Mouse (Mus musculus) hindbrain, embryonic 13.5 days (tissue): ENCODE measurements around the gene Ehf. TPM values are rescaled to one million over a fixed set of nuclear protein-coding genes. Genes with fewer than 3 reads are reported as not detected.

Experiments
- ATAC-seq: fragments of 200-750 bp; cut with Nextera tagmentation; 2 replicates; pipeline ENCODE4 v1.8.0; 2017; ENCODE audit warnings: moderate TSS enrichment; ENCODE audit not compliant: low FRiP score
- H3K27ac ChIP-seq: fragments of 300-500 bp; sonication (generic); 2 replicates; pipeline ENCODE4 v1.5.1; 2015; ENCODE audit warnings: inconsistent platforms, mild to moderate bottlenecking, moderate library complexity
- H3K27me3 ChIP-seq: fragments of 300-500 bp; sonication (generic); 2 replicates; pipeline ENCODE4 v1.6.1; 2015; ENCODE audit warnings: mild to moderate bottlenecking, inconsistent platforms
- H3K36me3 ChIP-seq: fragments of 300-500 bp; sonication (generic); 2 replicates; pipeline ENCODE4 v1.6.1; 2015; ENCODE audit warnings: mild to moderate bottlenecking, inconsistent platforms
- H3K4me1 ChIP-seq: fragments of 300-500 bp; sonication (generic); replicated peaks from 2 replicates; pipeline ENCODE4 v1.6.1; 2015; ENCODE audit warnings: inconsistent platforms
- H3K4me2 ChIP-seq: fragments of 300-500 bp; sonication (generic); 2 replicates; pipeline ENCODE4 v1.6.1; 2015; ENCODE audit warnings: inconsistent platforms, mild to moderate bottlenecking, moderate library complexity
- H3K4me3 ChIP-seq: fragments of 300-500 bp; sonication (generic); 2 replicates; pipeline ENCODE4 v1.5.1; 2015; ENCODE audit warnings: mild to moderate bottlenecking, inconsistent platforms
- H3K9ac ChIP-seq: fragments of 300-500 bp; sonication (generic); 2 replicates; pipeline ENCODE4 v1.6.1; 2015; ENCODE audit warnings: mild to moderate bottlenecking, inconsistent platforms
- H3K9me3 ChIP-seq: fragments of 300-500 bp; sonication (generic); 2 replicates; pipeline ENCODE4 v1.6.1; 2016; ENCODE audit warnings: inconsistent platforms
- WGBS: fragments of 180-500 bp; shearing (Covaris S2); methylation state at CpG from one replicate; pipeline ENCODE4 v1.1.7; 2015; 5-methylcytosine and 5-hydroxymethylcytosine counted together
- polyA plus RNA-seq: library from polyadenylated mRNA; unstranded; fragments of >200 nt; fragmentation: Nextera tagmentation; extraction: Ambion mirVana; gene quantifications from 2 replicates; pipeline ENCODE4 v1.2.1, GENCODE M21; 2015

Gene Ehf
- polyA plus RNA-seq, 1 experiment from 2014 or later: 0.13 TPM

DNA sequence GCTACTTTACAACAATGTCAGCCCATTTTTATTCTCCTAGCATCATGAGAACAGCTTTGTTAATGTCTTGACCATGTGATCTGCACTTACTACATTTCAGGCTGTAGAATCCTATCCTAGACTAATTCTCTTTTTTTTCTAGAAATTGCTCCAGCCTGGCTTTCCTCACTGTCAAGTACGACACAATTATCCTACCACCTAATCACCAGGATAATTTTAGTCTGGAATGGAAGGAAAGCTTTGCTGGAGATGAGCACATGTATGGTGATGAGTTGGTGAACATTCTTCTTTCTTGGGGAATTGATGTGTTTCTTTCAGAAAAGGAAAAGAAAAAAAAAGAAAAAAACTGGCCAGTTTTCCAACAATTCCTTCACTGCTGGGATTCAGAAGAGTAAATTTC lies 28.8 kb downstream of the Ehf start:
- ATAC-seq: no peak
- 93% methylated on average over 1 of the region's 1 CpGs for WGBS

DNA sequence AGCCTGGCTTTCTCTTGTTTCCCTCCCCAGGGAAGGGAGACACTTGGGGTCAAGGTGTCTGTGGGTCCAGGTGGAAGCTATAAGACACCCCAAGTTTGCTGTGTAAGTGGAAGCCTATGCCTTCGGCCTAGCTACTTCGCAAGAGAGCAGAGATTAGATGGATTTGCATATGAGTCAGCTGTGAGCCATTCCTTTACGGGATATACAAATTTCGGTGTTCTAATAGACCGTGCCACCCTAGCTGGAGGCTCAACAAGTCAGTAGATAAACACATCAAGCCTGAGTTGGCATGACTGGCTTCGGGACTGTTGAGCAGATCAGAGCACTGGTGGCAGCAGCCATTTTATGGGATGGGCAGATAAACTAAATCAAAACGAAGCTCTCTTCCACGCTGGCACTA lies 31.6 kb downstream of the Ehf start:
- H3K4me2 ChIP-seq: no peak overlapping the region
- no peaks in the 10 kb centered on the region for H3K4me1 ChIP-seq
- ATAC-seq: no peak
- no peak overlapping the region for H3K4me3 ChIP-seq
- H3K36me3 ChIP-seq: no peaks in the 10 kb centered on the region
- H3K27ac ChIP-seq: no peak overlapping the region
- no peak overlapping the region for H3K9ac ChIP-seq
- no peaks in the 10 kb centered on the region for H3K27me3 ChIP-seq
- 88% methylated on average over 8 of the region's 8 CpGs for WGBS
- H3K9me3 ChIP-seq: no peaks in the 10 kb centered on the region

More for the DNA sequence above, 28.8 kb downstream of the Ehf start:
- Histone ChIP-seq H3K27ac (no peak overlapping the region), H3K9ac (no peak overlapping the region), H3K4me3 (no peak overlapping the region), H3K9me3 (no peaks in the 10 kb centered on the region), H3K27me3 (no peaks in the 10 kb centered on the region), H3K4me1 (no peaks in the 10 kb centered on the region), H3K4me2 (no peak overlapping the region), H3K36me3 (no peaks in the 10 kb centered on the region)

DNA sequence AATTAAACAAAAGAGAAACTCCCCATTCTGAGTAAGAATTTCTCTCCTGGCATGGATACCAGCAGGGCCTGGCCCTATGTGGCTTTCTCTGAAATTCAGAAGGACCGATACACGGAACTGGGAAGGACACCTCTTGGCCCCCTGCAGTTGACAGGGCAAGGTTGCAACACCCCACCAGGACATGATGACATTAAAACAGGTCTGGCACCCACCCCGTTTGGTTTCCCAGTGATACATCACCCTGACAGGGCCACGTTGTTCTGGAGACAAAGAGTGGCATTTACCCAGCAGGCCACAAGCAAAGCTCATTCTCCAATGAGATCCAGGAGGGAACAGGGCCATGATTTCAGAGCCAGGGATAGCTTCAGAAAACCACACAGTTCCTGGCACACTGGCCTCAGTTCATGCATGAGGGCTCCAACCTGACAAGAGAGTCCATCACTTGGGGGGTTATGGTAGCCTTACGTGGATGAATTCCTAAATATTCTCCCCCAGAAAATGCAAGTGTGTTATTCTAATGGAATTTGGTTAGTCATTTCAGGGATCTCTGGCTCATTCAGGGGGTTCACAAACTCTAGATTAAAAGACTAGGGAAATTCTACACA lies 32.4 kb downstream of the Ehf start:
- Histone ChIP-seq H3K4me1 (no peaks in the 10 kb centered on the region), H3K4me2 (no peak overlapping the region), H3K27me3 (no peaks in the 10 kb centered on the region), H3K27ac (no peak overlapping the region), H3K36me3 (no peaks in the 10 kb centered on the region), H3K9me3 (no peaks in the 10 kb centered on the region), H3K9ac (no peak overlapping the region), H3K4me3 (no peak overlapping the region)
- 70% methylated on average over 5 of the region's 5 CpGs for WGBS
- no peak for ATAC-seq

DNA sequence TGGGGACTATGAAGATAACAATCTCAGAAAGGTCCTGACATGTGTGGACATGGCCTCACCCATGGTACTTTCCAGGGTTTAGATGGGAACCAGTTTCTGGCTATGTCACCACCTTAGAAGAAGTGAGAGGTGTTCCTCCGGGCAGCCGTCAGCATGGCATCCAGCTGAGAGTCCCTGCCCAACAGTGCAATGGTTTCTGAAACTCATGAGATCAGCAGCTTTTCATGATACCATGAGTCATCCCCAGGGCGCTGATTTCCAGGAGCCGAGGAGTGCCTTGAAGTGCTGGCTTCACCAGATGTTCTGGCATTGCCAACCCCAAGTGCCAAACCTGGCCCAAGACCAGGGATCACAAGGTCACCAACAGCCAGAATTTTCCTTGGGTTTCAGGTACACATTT lies 64.0 kb downstream of the Ehf start:
- no peak overlapping the region for H3K4me2 ChIP-seq
- H3K27ac ChIP-seq: no peak overlapping the region
- no peak for ATAC-seq
- H3K9ac ChIP-seq: no peak overlapping the region
- WGBS: 91% methylated on average over 4 of the region's 4 CpGs
- no peaks in the 10 kb centered on the region for H3K36me3 ChIP-seq
- no peaks in the 10 kb centered on the region for H3K9me3 ChIP-seq
- no peaks in the 10 kb centered on the region for H3K27me3 ChIP-seq
- H3K4me3 ChIP-seq: no peak overlapping the region
- no peaks in the 10 kb centered on the region for H3K4me1 ChIP-seq

DNA sequence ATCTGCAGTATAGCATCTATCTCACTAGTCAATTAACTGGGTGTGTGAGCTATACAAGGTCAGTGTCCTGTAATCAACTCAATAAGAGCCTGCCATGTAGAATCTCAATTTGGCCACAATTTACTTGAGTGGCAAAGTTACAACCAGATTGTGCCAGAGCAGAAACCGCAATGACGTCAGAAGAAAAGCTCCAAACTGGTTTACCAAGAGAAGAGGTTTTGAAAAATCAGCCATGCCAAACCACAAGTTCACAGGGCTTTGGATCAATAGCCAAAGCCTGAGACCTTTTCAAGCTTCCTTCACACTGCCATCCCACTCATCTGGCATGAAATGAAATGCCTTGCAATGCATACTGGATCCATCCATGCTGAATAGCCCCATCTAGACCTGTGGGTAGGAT lies 76.3 kb downstream of the Ehf start:
- Histone ChIP-seq H3K9me3 (no peaks in the 10 kb centered on the region), H3K27me3 (no peaks in the 10 kb centered on the region), H3K4me2 (no peak overlapping the region)

DNA sequence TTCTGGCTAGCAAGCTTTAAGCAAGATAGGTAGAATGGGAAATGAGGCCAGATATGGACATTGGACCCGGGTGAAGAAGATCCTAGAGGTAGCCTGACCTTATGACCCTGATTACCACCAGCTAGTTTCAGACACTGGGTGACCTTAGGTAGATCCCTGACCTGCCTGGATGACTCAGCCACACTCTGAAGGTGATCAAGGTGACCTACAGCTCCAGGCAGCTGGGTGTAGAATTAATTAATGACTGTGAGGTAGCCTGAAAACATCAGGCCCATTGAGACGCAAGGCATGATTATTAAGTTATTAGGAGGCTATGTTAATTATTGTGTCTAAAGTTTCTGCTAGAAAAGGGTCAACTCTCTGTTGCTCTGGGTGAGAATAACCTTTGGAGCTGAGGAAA lies 82.2 kb downstream of the Ehf start:
- H3K9me3 ChIP-seq: no peaks in the 10 kb centered on the region
- no peak for ATAC-seq
- no peak overlapping the region for H3K4me3 ChIP-seq
- no peaks in the 10 kb centered on the region for H3K27me3 ChIP-seq
- WGBS: 95% methylated on average over 2 of the region's 2 CpGs
- no peaks in the 10 kb centered on the region for H3K4me1 ChIP-seq
- no peak overlapping the region for H3K4me2 ChIP-seq
- no peak overlapping the region for H3K9ac ChIP-seq
- H3K36me3 ChIP-seq: no peaks in the 10 kb centered on the region
- H3K27ac ChIP-seq: no peak overlapping the region

More for the DNA sequence above, 76.3 kb downstream of the Ehf start:
- 96% methylated on average over 2 of the region's 2 CpGs for WGBS
- H3K27ac ChIP-seq: no peak overlapping the region
- H3K4me3 ChIP-seq: no peak overlapping the region
- H3K4me1 ChIP-seq: no peaks in the 10 kb centered on the region
- no peak for ATAC-seq
- H3K36me3 ChIP-seq: no peaks in the 10 kb centered on the region
- no peak overlapping the region for H3K9ac ChIP-seq

DNA sequence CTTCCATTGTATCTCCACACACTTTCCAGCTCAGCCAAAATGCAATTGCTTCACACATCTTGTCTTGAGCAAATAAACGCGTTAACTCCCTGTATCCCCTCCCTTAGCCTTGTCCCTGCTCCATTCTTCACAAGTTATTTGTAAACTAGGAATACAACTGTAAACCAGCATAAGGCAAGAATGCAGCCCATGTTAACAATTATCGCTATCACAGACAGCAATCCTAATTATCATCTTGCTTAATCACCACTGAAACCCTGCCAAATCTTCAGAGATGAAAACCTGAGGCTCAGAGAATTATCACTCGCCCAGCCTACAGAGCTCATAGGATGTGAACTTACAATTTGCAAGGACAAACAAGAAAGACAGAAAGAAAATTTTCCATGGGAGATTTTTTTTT lies 84.8 kb downstream of the Ehf start:
- Histone ChIP-seq H3K9ac (no peak overlapping the region), H3K4me3 (no peak overlapping the region), H3K4me1 (no peaks in the 10 kb centered on the region), H3K9me3 (no peaks in the 10 kb centered on the region), H3K4me2 (no peak overlapping the region), H3K27ac (no peak overlapping the region), H3K27me3 (no peaks in the 10 kb centered on the region), H3K36me3 (no peaks in the 10 kb centered on the region)
- 94% methylated on average over 4 of the region's 4 CpGs for WGBS
- ATAC-seq: no peak

DNA sequence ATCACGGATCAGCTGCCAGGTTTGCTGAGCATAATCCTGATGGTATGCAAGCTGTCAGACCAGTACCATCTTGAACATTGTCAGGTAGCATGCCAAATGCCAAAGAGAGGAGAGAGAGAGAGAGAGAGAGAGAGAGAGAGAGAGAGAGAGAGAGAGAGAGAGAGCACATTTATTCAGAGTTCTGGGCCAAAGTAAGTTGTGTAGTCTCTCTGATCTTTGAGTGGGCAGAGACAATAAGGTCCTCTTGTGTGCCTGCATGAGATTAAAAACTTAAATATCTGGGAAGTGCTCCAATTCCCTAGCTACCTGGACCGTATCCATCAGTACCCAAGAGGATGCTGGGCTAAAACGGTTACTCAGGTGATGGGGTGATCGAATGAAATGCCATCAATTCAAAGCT lies 87.3 kb downstream of the Ehf start:
- Histone ChIP-seq H3K9me3 (no peaks in the 10 kb centered on the region), H3K27ac (no peak overlapping the region), H3K9ac (no peak overlapping the region), H3K4me2 (no peak overlapping the region), H3K4me1 (no peaks in the 10 kb centered on the region), H3K36me3 (no peaks in the 10 kb centered on the region), H3K4me3 (no peak overlapping the region), H3K27me3 (no peaks in the 10 kb centered on the region)
- 88% methylated on average over 4 of the region's 4 CpGs for WGBS
- ATAC-seq: no peak

DNA sequence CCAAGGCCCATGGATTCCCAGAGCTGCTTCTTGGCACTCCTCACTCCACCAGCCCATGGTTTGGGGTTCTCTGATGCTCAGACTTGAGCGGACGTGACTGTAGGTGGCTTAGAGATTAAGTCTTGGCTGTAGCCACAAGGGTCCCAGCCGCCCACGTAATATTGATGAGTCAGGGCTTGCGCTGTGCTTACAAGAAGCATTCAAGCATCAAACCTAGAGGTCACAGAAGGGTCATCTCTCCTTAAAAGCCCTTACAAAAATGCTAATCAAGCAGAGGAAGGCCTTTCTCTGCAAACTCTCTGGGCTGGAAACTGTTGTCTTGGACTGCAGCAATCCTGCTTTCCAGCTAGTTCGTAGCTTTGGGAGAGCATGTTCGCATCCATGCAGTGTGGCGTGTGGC lies 88.2 kb downstream of the Ehf start:
- Histone ChIP-seq H3K4me1 (no peaks in the 10 kb centered on the region), H3K9me3 (no peaks in the 10 kb centered on the region), H3K36me3 (no peaks in the 10 kb centered on the region), H3K27ac (no peak overlapping the region), H3K27me3 (no peaks in the 10 kb centered on the region), H3K4me2 (no peak overlapping the region), H3K9ac (no peak overlapping the region), H3K4me3 (no peak overlapping the region)
- ATAC-seq: no peak
- 30% methylated on average over 8 of the region's 8 CpGs for WGBS

DNA sequence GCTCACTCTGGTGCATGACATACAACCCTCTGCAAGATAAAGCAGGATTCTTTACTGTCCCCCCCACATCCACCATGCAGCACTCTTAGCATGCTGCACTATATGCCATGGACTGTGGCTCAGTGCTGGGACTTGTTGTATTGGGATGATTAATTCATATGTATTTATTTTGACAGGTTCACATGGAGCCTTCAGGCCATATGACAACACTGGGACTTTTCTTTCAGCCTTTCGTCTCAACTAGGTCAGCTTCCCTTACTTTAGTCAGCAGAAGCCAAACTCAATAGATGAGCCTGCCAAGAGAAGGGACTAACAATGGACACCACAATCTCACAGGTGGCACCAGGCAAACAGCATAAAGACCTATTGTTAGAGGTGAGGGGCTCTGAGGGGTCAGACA lies 89.5 kb downstream of the Ehf start:
- WGBS: 59% methylated on average over 1 of the region's 1 CpGs
- Histone ChIP-seq H3K4me3 (no peak overlapping the region), H3K9ac (no peak overlapping the region), H3K9me3 (no peaks in the 10 kb centered on the region), H3K4me2 (no peak overlapping the region), H3K36me3 (no peaks in the 10 kb centered on the region), H3K4me1 (no peaks in the 10 kb centered on the region), H3K27me3 (no peaks in the 10 kb centered on the region), H3K27ac (no peak overlapping the region)
- no peak for ATAC-seq

Other genes with a start within 250 kb of the Ehf start
- 61.3 and 62.5 TPM in 2 replicates for gene Pdhx, start 229.8 kb downstream of the Ehf start, polyA plus RNA-seq
- gene Apip, start 229.6 kb downstream of the Ehf start, polyA plus RNA-seq: 54.6 and 57.2 TPM in 2 replicates
- not detected in 2 replicates for gene Elf5, start 108.4 kb upstream of the Ehf start, polyA plus RNA-seq
- 74.1 and 77.8 TPM in 2 replicates for gene Cat, start 181.9 kb upstream of the Ehf start, polyA plus RNA-seq